Mouse (Mus musculus) embryo, embryonic 10 days (tissue): ENCODE measurements at regions not wholly inside any gene's neighbourhood (a gene's known extent, or its start where the extent isn't known, plus 50 kb on each side); places are given as distances from the start of the nearest gene placed in this dataset.

Experiments
- DNase-seq: peaks from one replicate; pipeline ENCODE4 v3.0.0-alpha.2; 2015; ENCODE audit warnings: low spot score

DNA sequence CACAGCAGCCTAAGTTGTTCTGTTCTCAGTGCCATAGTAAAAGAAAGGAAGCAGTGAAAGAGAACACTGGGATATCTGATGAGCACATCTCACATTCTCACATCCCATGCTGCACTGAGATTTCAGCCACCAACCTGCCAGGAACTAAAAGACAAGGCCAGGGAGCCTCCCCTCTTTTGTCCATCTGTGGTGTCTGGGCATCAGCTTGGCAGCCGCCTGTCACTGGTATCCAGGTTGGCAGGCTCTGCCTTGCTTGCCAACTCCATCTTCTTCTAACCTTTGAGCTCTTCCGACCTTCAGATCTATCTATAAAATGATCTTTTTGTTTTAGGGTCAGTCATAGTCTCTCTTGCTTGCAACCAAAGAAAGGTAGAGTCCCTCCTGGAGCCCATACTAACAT, 228.5 kb upstream of the Mgmt start:
- no peak for DNase-seq

DNA sequence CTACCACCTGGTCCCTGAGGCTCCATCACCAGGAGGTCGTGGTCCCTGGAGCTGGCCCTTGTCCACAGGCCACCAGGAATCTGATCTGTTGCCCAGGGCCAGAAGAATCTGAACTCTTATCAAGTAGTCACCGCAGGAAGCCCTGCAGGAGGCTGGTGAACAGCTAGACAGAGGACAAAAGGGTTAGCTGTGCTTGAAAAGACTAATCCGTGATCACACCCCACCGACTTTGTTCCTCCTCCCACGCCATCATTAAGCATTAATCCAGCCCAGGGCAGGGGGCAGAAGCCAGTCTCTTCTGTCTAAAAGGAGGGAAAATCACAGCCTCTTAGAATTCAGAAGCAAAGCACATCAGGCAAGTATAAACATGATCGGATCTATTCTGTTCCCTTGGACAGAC, 227.7 kb upstream of the Mgmt start:
- DNase-seq = peak; percentile 40

DNA sequence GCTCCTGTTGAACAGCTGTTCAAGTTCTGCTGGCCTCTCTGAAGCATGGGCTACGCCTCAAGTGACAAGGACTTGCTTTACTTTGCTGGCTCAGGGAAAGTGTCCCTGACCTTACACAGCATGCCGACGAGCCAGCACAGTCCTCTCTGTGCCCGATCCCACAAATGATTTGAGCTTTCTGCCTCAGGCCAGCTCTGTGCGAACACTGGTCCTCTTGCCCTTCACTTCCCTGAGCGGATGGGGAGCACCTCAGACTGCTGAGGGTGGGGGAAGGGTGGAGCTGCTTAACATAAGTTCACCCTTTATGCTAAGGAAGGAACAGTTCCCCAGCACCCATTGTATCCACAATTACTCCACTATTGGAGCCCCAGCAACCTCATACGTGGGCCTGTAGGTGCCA, 223.7 kb upstream of the Mgmt start:
- DNase-seq = no peak

DNA sequence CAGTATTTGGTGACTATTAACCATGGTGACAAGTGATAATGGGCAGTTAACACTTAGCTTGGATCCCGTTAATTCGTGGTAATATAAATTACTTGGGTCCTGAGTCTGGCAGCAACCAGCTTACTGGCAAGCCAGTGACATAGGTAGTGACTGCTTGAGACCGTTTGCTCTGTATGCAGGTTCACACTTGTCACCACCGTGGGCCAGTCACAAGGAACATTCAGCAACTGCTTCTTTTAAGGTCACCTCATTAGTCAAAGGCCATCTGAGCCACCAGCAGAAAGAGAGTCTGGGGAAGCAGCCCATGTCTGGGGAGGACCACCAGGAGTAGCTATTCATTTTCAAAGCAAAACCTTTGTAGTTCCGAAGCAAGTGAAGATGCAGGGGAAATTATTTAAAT, 220.3 kb upstream of the Mgmt start:
- no peak for DNase-seq

DNA sequence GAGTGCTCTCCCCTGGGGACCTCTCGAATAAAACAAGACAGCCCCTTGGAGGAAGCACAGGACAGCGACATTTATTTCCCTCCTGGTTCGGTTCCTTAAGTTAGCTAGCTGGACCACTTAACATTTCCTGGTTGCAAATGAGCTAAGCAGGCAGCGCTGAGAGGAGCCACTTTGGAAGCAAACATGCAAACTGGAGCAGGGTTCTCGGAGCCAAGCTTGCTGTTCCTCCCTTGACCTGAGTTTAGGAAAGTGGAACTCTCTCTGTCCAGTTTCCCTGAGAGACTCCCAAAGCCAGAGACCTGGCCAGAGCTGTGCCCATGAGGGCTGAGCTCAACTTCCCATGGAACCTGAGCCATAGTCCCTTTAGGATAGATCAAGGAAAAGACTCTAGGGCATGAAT, 219.4 kb upstream of the Mgmt start:
- no peak for DNase-seq

DNA sequence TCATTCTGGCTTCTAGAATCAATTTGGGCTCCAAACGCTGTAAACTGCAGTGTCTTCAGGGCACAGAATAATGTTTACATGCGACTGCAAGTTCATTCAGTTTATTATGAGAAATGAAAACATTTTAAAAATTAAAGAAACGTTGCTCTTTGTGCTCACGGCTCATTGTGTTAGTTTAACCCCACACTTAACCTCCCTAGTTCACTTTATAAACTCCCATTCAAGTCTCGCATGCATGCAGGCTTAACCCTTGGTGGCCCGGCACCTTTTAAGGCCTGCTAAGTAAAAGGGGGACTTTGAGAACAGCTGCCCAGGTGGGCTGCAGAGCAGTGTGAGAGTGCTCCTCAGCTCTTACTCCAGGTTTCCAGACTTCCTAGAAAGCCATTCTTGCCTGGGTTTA, 218.3 kb upstream of the Mgmt start:
- peak; percentile 45 for DNase-seq

DNA sequence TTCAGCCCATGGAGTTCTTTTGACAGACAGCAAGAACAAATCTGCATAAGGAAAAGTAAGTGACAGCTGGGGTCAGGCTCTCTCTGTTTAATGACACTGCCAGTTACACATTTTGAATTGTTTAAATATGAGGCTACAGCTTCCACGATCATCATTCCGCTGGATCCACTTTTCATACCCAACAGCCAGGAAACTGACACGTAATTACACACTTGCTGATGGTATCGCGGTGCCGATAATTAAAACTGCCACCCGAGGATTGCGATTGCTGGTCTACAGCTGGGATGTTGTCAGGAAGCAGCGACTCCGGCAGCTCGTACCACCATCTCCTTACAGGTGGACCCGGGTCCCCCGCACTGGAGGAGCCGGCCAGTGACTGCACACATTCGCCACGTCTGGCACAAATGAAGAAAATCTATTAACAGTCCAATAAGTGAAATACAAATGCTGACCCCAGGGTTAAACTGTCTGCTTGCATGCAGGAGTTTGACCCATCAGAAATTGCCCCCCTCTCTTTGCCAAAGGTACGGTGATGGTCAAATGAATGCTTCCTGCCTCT, 217.3 kb upstream of the Mgmt start:
- DNase-seq = no peak

DNA sequence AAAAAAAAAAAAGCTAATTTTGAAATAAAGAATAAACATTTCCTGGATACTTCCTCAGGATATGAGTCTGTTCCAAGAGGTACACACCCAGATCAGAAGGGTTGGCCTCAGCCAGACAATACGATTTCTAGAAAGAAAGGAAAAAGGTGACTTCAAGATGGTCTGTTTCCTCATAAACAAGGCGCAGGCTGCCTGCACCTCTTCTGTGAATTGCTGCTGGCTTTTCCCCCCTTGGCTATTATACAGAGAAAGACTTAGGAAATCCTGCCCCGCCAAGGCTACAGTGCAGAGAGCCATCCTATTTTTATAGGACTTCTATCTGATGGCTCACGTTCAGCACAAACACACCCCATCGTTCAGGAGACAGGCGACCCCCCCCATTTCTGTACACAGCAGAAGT, 204.8 kb upstream of the Mgmt start:
- DNase-seq = no peak

DNA sequence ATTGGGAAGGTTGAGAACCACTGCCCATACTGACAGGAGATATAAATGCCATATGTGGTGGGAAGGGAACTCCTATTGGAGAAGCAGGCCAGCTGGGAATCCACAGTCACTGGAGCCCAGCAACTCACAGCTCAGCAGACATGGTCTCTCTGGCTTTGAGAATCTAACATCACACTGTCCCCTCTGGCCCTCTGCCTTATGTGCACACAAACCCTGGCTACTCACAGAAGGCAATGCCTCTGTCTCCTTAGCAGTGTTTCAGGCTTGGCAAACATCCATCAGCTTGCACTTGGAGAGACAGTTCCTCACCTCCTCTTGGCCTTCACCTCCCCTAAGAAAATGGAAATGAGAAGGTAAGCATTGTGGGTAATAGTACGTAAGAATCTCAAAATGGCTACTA, 188.2 kb upstream of the Mgmt start:
- no peak for DNase-seq

DNA sequence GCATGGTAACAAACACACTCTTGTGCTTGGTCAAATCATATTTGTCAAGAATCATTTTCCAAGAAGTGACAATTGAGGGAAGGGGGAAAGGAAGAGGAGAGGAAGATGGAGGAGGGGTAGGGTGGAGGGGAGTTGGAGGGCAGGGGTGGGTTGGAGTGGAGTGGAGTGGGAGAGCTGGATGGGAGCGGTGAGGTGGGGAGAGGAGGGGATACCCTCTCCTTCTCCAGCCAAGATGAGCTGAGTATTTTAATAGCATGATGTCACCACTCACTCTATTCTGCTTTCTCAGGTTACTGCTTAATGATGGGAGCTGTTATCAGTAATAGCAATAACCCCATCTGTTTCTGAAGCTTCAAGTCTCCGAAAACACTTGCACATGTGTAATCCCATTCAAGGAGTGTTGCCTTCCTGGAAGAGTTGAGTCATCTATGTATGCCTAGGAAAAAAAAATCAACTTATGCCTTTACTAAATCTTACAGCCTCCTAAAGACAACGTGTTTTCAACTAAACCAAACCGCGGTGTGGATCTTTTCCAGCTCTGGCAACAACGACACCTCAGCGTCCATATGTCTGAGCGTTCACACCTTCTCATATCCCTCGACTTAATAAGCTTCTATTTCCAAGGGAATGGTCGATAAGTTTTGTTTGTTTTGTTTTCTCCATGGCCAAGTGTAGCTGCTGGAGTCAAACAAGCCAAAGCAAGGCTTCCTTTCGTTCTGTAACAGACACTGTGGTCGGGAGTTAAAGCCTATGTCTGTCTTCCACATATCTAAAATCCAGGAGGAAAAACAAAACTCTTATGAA, 187.0 kb upstream of the Mgmt start:
- DNase-seq = no peak

DNA sequence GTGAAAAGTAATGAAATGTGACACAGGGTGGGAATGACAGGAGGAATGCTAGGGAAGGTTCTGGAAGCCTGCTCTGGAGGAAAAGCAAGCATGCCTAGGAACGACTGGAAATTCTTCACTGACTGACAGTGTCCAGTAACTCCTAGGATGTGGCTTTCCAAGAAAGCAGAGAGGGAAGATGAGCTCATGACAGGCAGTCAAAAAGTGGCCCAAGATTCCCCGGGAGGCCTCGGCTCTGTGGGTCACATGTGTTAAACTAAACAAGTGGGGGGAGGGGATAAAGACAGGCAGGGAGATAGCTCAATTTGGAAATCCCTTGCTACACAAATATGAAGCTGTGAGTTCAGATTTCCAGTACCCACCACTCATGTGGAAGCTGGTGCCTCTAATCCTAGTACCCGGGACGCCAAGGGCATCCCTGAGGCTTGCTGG, 186.4 kb upstream of the Mgmt start:
- DNase-seq = no peak

DNA sequence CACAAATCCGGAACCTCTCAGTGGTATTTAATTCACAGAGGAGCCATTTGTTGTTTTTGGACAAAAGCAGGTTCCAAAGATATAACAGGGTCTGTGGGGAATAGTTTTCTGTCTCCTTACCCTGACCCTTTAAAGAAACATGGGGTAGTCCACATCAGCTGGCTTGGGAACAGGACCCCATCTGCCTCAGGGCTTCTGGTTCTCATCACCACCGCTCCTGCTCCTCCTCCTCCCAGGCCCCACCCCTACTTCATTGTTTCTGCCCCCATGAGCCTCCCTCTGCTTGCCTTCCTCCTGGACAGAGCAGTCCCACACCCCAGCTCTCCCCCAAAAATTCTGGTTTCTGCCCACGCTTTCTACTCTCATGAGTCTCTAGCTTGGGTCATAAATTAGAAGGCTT, 183.8 kb upstream of the Mgmt start:
- DNase-seq = no peak

DNA sequence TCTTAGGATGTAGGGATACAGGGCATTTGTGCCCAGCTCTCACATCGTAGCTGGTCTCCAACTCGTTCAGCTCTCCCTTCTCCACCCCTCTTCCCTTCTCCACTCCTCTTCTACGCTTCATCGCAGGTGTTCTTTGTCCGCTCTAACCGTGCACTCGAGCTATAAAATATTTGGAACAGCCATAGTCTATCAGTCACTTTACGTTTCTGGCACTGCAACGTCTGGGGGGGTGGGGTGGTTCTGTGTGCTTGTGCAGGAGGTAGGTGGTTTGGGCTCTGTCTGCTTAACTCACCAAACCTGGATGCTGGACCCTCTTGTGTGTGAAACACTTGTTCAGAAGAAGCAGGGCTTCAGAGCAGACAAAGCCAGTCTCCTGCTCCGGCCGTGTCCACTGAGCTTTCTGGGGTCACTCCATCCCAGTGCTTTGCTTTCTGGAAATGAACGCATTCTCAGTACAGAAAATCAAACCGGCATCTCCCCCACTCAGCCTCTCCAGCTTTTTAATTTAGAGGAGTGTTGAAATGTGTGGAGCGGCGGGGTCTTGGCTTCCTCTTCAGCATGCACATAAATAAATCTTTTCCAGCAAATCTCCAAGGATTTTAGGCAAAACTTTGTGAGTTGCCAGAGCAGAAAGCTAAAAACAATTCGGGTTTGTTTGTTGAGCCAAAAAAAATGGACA, 181.3 kb upstream of the Mgmt start:
- no peak for DNase-seq

DNA sequence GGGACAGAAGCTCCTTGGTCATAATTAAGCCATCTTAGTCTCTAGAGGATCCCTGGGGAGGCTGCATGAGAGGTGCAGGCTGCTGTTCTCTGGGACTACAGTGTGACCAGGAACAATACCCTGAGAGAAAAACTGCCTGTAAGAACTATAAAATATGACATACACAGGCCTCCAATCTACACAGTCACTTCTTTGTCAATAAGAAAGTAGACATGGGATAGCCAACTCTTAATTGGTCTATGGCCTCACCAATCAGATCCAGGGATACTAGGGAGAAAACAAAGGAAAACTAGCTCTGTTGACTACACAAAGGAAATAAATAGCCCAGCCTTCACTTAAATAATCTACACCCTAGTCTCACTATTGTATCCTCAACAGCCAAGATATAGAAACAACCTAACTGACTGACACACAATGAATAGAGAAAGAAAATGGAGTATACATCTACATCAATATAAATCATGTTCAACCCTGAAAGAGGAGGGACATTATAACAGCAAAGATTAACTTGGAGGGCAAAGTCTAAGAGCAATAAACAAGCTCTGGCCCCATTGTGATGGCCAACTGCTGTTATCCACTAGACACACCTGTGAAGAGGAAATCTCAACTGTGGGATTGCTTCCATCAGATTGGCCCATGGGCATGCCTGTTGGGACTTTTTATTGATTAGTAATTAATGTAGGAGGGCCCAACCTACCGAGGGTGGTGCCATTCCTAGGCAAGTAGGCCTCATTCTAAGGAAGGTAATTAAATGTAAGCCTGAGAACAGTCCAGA, 166.6 kb upstream of the Mgmt start:
- no peak for DNase-seq

DNA sequence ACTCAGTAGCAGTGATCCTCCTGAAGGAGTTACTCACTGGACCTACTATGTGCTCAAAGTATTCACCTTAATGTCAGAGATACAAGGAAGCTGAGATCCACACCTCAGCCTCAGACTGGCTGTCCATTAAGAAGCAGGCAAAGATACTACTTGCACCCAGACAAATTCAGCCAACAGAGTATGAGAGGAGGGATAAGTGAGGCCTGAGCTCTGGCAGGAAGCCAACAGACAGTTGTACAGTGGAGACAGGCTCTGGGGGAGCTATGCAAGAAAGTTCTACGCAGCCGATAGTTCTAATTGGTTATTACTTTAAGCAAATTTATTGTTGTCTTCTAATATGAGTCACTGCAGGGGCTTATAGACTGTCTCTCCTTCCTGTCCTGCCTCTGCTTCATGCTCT, 152.2 kb upstream of the Mgmt start:
- DNase-seq = no peak

DNA sequence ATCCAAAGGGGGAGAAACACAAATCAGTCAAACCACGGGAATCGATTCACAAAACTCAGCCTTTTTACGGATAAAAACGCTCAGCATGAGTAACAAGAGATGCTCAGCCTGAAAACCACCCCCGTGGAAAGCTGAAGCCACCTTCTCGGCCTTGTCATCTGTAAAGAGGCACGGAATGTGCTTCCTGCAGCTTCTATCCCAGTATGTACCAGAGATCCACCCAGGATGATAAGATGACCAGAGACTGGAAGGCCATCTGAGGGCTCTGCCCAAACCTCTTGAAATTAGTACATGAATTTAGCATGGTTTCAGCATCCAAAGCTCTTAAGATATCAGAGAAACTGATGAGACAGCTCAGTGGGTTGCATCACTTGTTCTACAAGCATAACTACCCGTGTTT, 149.0 kb upstream of the Mgmt start:
- no peak for DNase-seq

DNA sequence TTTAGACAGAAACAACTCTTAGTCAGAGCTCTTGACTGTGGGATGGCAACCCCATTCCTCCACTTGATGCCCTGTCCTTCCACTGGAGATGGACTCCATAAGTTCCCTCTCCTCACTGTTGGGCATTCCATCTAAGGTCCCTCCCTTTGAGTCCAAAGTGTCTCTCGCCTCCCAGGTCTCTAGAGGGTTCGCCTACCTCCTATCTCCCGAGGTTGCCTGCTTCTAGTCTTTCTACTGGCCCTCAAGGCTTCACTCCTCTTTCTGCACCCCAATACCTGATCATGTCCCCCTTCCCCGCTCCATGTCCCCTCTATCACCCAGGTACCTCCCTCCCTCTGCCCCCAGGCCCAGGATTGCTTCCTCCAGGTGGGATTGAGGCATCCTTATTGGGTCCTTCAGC, 142.9 kb upstream of the Mgmt start:
- DNase-seq = no peak

DNA sequence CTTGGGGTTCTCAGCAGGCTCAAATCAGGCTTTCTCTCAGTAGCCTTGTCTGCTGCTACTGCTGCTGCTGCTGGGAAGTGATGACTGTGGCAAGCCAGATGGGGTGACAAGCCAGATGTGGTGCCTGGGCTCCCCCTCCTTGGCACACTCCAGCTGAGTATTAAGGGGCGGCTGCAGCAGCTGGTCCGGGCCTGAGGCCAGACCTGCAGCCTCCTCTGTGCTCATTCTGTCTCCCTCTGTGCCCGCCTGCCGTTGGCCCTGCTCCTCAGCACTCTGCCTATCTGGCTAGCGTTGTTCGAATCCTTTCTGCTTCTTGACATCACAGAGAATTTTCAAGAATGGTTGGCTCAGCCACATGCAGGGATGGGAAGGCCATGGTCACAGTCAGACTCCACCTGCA, 139.6 kb upstream of the Mgmt start:
- DNase-seq = no peak

DNA sequence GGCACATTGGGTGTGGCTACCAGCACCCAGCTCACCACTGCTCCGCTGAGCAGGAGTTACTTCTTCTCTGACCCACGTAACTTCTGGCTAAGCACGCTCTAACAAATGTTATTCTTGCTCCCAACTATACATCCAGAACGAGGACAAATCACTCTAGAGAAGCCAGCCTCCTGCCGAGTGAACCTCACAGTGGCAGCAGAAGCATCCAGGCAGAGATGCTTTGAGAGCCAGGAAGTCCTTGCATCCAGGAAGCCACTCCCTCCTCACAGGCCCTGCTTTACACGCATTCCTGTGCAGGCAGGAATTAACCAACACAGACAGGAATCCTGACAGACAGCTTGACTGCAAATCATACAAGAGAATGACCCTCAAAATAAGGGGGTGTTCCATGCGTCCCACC, 129.4 kb upstream of the Mgmt start:
- peak; percentile 31 for DNase-seq

DNA sequence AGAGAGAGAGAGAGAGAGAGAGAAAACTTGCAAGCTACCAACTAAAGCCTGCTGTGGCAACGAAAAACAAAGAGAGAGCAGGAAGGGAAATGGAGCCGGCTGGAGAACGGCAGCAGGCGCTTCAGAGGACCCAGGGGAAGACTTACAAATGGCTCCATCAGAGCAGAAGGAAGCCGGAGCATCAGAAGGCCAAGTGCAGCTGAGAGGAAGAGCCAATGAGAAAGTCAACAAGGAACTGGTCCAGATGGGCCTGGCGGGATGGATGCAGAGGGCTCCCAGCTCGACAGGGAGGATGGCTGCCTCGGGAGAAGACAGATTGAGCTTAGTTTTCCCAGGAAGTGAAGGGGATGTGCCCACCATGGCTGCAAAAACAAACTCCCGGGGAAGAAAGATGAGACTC, 127.2 kb upstream of the Mgmt start:
- no peak for DNase-seq

DNA sequence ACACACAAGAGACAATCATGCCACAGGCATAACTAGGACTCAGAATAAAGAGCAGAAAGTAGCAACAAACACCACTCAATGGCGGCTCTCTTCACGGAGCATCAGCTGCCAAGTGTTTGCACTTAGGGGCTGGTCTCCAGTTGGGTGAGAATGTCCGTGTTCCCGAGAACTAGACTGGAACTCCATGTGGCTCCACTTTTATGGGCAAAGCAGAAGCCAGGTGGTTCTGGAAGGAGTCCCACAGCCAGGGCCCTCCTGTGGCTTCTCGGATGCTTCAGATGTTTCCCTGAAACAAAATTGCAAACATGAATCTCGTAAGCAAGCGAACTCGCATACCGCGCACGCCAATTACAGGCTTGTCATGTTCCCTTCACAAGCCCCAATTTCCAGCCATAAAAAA, 113.7 kb upstream of the Mgmt start:
- DNase-seq = no peak

DNA sequence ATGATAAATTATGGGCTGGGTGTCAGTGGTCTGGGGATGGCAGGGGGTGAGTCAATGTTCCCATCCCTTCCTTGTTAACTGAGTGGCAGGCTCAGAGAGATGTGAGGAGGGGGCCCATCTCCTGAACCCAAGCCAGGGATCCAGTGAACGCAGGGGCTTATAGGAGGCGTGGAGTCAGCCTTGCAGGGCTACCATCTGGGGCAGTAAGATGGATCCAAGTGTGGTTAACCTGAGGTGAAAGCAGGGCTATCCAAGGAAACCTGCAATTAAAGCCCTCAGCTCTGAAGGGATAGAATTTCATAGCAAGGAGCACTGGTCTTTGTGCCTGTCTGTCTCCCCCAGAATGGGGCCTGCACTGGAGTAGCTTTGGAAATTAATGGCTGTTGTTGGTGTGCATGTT, 103.3 kb upstream of the Mgmt start:
- DNase-seq = peak; percentile 26

DNA sequence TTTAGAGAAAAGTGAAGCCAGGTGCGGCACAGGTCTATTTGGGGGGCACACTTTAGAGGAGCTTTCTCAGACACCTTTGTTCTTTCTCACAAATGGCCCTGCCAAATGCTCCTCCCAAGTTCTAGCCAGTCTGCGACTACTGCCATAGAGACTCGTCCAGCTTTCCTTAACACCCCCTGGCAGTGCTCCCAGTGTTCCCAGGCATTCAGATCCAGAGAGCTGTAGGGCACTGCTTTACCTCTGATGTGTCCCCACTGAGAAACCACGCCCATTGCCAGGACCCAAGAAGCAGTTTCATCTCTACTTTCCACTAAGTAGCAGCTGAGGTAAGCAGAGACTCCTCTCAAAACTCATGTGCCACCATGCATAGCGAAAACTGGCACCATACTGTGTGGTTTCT, 102.3 kb upstream of the Mgmt start:
- DNase-seq = no peak
